Mouse (Mus musculus): ENCODE results near the gene Upb1.

DNA sequence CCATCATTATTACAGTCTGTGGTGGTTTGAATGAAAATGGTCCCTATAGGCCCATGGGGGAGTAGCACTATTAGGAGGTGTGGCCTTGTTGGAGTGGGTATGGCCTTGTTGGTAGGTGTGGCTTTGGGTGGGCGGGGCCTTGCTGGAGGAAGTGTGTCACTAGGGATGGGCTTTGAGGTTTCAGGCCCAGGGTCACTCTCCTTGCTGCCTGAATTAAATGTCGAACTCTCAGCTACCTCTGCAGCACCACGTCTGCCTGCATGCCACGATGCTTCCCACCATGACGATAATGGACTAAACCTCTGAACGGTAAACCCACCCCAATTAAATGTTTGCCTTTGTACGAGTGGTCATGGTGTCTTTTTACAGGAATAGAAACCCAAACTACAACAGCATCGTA, 6.1 kb upstream of the Upb1 start:
- TF ChIP-seq CTCF (IDR thresholded peaks at IDR 0.05) (no peak), POLR2A (IDR thresholded peaks at IDR 0.05; ENCODE audit: insufficient read depth, low read depth, low read length) (no peak), EP300 (IDR thresholded peaks at IDR 0.05; ENCODE audit: insufficient read depth, low read depth, low read length) (no peak)

Measured in heart, adult 2 months (tissue).